Mouse (Mus musculus): Measurements from ENCODE around the gene Per1.

Per1 gene

DNA sequence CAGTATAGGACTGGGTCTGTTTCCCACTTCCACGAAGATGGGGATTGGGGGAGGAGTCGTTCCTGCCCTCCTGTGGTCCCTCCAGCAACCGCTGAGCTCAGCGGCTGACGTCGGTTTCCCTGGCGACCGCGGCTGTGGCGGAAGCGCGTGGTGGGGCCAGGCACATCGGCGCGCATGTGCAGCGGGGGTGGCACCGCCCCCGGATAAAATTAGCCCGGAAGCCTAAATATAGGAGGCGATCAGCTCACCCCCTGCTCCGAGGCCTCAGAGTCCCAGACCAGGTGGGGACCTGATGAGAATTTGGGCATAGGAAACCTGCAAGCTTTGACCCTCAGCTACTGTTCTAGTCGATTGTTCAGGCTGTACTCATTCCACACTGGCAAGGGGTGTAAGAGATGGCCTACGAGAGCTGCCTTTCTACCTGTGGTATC lies 4.9 kb downstream of the Per1 start:
- DNase-seq = peak; percentile 88

DNA sequence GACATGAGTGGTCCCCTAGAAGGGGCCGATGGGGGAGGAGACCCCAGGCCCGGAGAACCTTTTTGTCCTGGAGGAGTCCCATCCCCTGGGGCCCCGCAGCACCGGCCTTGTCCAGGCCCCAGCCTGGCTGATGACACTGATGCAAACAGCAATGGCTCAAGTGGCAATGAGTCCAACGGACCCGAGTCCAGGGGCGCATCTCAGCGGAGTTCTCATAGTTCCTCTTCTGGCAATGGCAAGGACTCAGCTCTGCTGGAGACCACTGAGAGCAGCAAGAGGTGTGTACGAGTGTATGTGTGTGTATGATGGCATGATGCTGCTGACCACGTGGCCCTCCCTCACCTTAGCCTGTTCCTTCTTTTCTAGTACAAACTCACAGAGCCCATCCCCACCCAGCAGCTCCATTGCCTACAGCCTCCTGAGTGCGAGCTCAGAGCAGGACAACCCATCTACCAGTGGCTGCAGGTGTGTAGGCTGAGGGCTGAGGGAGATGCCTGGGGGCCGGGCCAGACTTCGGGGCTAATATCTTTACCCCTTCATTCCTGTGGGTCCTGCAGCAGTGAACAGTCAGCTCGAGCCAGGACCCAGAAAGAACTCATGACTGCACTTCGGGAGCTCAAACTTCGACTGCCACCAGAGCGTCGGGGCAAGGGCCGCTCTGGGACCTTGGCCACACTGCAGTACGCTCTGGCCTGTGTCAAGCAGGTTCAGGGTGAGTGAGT lies 5.8 kb downstream of the Per1 start:
- DNase-seq = peak; percentile 54

DNA sequence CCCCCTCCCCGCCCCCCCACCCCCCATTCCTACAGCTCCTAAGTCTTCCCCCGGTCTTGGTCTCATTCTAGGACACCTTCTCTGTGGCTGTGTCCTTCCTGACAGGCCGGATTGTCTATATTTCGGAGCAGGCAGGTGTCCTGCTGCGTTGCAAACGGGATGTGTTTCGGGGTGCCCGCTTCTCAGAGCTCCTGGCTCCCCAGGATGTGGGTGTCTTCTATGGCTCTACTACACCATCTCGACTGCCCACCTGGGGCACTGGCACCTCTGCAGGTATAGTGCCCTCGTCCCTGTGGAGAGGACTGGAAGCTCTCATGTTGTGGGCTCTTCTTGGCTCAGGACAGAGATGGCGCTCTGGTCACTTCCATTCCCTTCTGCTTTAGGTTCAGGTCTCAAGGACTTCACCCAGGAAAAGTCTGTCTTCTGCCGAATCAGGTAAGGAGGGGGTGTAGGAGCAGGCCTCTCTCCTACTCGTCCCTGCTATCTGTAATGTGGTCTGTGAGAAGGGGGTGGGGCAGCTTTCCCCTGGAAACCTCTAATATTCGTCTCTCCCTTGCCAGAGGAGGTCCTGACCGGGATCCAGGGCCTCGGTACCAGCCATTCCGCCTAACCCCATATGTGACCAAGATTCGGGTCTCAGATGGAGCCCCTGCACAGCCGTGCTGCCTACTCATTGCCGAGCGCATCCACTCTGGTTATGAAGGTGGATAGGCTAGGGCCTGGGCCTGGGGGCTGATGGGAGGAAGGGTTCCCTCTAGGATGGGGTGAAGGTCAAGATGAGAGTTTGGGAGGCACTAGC lies 6.8 kb downstream of the Per1 start:
- DNase-seq = peak; percentile 35

DNA sequence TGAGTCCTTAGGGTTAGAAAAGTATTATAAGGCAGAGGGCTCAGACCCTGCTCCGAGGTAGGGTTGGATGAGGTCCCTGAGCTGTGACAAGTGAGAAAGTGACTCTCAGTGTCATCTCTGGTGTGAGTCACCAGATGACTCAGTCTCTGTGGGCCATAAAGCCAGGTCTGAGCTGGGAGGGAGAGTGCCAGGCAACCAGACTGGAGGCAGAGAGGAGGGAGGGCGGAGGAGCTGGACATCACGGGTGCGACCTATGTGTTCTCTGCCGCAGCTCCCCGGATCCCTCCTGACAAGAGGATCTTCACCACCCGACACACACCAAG lies 7.3 kb downstream of the Per1 start:
- peak; percentile 44 for DNase-seq

DNA sequence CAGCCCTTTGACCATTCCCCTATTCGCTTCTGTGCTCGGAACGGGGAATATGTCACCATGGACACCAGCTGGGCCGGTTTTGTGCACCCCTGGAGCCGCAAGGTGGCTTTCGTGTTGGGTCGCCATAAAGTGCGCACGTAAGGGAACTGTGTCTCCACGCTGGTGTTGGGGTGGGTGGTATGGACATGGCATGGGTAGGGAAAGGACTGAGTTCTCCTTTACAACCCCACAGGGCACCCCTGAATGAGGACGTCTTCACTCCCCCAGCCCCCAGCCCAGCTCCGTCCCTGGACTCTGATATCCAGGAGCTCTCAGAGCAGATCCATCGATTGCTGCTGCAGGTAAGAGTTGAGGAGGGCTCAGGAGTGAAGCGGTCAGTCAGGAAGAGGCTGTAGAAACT lies 8.1 kb downstream of the Per1 start:
- DNase-seq = peak; percentile 28

DNA sequence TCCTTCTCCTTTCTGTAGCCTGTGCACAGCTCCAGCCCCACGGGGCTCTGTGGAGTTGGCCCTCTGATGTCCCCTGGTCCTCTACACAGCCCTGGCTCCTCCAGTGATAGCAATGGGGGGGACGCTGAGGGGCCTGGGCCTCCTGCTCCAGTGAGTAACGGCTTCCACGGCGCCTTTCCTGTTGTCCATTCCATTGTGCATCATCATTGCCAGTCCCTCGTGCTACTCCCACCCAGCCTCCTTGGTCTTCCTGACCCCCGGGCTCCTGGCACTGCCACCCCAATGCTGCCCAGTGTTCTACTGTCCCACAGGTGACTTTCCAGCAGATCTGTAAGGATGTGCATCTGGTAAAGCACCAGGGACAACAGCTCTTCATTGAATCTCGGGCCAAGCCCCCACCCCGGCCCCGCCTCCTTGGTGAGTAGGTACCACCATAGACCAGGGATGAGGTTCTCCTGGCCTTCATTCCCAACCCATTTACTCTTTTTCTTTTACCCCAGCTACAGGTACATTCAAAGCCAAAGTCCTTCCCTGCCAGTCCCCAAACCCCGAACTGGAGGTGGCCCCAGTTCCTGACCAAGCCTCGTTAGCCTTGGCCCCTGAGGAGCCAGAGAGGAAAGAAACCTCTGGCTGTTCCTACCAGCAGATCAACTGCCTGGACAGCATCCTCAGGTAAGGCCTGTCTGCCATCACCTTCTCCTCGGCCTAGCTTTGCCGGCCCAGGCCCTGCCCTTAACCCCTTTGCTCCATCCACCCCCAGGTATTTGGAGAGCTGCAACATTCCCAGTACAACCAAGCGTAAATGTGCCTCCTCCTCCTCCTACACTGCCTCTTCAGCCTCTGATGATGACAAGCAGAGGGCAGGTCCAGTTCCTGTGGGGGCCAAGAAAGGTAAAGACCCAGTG lies 8.8 kb downstream of the Per1 start:
- DNase-seq = peak; percentile 30

DNA sequence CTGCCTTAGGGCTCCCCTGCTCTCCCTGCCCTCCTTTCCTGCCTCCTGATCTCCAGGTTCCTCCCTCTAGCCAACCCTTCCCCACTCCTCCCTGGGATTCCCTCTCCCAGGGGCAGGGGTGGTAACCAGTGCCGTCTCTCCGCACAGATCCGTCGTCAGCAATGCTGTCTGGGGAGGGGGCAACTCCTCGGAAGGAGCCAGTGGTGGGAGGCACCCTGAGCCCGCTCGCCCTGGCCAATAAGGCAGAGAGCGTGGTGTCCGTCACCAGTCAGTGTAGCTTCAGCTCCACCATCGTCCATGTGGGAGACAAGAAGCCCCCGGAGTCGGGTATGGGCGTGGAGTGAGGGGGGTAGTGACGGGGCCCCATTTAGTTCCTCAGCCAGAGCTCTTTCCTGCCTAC lies 9.5 kb downstream of the Per1 start:
- peak; percentile 28 for DNase-seq

DNA sequence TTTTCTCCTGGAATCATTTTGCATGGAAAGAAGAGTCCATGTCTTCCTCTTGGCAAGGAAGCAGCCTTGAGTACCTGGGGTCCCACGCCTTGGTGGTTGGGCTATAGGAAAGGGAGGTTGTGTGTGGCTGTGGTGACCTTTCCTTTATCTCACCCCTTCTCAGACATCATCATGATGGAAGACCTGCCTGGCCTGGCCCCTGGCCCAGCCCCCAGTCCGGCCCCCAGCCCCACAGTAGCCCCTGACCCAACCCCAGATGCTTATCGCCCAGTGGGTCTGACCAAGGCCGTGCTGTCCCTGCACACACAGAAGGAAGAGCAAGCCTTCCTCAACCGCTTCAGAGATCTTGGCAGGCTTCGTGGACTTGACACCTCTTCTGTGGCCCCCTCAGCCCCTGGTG lies 10.2 kb downstream of the Per1 start:
- peak; percentile 13 for DNase-seq

DNA sequence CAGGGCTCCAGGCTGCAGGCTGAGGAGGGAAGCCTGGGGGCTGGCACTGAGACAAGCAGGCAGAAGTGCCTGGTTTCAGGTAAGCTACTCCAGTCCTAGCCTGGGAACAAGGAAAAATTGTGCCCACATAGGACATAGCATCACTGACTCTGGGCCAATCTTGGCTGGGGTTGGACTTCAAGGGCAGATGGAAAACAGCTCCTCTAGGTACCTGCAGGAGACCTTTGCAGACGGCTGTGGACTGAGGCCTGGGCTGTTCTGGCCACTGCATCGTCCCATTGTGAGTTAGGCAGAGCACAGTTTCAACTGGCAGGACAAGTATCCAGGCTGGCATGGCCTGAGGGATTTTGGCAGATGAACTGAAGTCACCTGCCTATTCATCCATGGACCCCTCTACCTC lies 10.8 kb downstream of the Per1 start:
- peak; percentile 13 for DNase-seq

DNA sequence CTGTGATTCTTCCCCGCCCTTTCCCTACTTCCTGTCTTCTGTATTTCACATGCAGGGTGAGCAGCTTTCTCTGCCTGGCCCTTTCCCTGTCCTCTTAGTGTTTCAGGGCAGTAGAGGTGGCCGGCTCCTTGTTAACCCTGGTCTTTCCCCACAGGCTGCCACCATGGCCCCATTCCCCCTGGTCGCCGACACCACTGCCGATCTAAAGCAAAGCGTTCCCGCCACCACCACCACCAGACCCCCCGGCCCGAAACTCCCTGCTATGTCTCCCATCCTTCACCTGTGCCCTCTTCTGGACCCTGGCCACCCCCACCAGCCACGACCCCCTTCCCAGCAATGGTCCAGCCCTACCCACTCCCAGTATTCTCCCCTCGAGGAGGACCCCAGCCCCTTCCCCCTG lies 11.3 kb downstream of the Per1 start:
- peak; percentile 19 for DNase-seq

DNA sequence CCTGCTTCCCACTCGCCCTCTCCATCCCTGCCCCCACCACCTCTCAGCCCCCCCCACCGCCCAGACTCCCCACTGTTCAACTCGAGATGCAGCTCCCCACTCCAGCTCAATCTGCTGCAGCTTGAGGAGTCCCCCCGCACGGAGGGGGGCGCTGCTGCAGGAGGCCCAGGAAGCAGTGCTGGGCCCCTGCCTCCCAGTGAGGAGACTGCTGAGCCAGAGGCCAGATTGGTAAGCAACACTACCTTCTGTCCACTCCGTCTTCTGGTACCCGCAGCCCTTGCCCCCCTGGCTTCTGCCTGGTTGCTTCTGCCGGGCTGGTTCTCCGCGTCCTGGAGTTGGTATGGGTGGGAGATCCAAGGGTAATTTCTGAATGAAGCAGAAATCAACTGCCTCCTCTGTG lies 11.8 kb downstream of the Per1 start:
- no peak for DNase-seq

DNA sequence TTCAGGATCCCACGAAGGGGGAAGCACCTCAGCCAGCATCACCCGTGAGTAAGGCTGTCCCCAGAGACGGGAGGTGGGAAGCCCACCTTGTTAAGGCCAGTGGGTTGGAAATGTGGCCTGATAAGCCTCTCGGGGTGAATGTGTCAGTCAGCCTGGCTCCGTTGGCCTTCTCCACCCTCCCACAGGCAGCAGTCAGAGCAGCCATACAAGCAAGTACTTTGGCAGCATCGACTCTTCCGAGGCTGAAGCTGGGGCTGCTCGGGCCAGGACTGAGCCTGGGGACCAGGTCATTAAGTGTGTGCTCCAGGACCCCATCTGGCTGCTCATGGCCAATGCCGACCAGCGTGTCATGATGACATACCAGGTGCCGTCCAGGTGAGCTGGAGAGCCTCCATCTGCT lies 12.7 kb downstream of the Per1 start:
- peak; percentile 16 for DNase-seq

DNA sequence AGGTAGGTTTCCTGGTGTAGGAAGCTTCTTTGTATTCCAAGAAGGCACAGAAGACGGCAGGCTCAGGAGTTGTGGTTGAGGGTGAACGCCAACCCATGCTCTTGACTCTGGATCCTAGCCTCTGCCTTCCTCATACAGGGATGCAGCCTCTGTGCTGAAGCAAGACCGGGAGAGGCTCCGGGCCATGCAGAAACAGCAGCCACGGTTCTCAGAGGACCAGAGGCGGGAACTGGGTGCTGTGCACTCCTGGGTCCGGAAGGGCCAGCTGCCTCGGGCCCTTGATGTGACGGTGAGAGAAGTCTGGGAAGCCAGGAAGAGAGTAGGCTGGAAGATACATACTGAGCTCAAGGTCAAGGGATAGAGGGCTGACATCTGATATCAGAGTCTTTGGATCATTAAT lies 13.2 kb downstream of the Per1 start:
- DNase-seq = peak; percentile 11

DNA sequence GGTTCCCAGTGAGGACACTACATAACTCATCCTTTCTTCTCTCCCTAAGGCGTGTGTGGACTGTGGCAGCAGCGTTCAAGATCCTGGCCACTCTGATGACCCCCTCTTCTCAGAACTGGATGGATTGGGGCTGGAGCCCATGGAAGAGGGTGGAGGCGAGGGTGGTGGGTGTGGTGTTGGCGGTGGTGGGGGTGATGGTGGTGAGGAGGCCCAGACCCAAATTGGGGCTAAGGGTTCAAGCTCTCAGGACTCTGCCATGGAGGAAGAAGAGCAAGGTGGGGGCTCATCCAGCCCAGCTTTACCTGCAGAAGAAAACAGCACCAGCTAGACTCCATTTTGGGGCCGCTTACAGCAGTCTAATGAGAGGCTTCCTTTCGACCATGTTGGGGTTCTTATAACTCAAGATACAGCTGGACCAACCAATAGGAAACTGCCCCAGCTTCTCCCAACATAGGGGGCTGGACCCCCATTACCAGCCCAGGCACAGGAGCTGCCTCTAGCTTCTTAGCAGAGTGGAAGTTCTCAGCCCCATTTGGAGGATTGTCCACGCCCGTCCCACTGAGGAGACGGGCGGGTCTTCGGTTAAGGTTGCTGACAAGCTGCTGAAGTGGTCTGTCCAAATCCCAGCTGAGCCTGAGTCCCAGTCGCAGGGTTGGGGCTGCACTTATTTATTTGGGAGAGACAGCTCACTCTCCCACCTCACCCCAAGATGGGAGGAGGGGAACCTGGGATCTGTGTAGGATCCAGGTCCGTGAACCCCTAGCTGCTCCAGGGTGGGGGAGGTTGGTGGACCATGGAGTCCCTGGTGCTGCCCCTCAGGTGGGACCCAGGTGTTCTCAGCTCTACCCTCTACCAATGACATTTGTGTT lies 14.2 kb downstream of the Per1 start:
- DNase-seq = peak; percentile 27

DNA sequence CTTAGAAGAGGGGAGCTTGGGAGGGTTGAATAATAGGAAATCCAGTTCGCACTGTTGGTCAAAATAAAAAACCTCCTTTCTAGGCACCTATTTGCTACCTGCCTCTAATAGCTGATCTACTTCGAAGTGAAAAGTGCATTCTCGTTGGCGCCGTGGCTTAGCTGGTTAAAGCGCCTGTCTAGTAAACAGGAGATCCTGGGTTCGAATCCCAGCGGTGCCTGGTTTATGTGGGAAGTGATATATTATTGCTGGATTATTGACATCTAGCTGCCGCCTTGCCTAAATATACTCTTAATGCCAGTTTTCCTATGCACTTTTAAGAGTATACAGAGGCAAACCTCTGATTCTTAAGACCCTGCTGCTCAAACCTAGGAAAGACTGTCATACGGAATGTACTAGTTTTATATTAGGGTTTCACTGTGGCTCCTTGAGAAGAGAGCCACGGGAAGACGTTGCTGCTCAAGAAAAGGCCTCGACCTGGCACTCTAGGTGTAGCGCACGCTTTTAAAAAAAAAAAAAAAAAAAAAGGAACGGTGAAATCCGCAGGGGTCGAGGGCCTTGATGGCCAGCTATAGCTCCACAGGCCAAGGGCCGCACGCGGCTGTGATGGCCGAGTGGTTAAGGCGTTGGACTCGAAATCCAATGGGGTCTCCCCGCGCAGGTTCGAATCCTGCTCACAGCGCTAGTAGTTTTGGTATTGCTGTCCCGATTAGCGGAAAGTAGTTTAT lies 15.5 kb downstream of the Per1 start:
- DNase-seq = peak; percentile 88

DNA sequence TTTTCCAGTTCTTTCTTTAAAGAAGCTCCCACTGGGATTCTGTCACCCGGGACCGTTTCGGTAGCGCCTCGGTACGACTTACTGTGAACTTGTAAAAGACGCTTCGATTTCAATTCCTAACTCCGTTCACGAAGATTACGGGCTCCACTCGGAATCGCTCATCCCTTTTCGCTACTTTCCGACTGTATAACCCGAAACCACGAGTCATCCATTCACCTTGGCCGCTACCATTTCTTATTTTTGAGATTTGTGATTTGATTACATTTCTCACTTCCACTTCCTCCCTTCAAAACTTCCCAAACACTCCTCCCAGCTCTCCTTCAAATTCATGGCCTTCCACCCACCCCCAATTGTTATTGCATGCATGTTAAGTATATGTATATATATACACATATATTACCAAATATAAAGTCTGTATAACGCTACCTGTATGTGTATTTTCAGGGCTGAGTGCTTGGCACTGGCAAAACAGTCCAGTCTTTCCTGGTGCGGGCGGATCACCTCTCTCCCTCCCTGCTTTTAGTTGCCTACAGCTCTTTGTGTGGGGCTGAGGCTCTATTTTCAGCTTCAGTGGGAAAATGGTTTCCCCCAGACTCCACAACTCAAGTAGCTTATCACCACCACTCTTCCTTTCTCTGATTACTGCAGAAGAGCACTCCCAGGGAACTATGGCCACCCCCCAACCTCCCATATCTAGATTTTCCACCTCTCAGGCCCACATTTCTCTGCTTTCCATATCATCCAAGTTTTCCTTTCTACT lies 16.2 kb downstream of the Per1 start:
- no peak for DNase-seq

DNA sequence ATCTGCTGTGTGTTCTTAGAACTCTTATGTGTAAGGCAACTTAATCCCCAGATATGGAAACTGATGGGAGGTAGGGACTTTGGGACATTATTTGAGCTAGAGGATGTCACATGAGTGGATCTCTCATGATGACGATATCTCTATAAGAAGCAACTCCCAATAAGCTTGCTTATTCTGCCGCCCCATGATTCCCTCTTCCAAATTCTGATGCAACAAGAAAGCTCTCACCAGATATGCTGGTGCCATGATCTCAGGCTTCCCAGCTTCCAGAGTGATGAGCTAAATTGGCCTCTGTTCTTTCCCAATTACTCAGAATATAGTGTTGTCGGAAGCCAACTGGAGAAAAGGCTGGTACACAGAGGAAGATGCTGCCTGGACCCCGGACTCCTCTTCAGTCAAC lies 16.8 kb downstream of the Per1 start:
- no peak for DNase-seq

DNA sequence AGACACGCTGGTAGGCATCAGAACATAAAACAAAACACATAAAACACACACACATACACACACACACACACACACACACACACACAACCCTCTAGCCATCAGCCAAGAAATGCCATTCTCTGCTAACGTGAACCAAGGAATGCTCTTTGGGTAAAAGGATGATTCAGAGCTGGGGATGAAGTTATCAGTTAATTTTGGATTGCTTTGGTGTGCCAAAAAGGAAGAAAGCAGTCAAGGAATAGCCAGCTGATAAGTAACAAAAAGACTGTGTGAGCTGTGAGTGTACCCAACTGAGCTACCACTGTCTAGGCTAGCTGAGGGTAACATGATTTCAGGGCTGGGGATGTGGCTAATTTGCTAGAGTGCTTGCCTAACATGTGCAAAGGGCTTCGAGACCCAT lies 19.0 kb downstream of the Per1 start:
- DNase-seq = no peak

DNA sequence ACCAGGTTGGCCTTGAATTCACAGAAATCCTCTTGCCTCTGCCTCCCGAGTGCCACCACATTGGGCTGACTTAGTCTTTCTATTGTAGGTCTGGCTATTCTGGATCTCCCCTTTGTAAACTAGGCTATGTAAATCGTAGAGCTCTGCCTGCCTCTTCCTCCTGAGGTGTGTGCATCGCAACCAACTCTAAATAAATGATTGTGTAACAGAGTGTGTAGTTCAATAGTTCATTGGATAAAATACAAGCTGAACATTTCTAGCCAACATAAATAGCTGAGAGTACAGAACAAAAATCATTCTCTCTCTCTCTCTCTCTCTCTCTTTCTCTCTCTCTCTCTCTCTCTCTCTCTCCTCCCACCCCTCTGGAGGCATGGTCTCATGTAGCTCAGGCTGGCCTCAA lies 19.6 kb downstream of the Per1 start:
- DNase-seq = no peak

DNA sequence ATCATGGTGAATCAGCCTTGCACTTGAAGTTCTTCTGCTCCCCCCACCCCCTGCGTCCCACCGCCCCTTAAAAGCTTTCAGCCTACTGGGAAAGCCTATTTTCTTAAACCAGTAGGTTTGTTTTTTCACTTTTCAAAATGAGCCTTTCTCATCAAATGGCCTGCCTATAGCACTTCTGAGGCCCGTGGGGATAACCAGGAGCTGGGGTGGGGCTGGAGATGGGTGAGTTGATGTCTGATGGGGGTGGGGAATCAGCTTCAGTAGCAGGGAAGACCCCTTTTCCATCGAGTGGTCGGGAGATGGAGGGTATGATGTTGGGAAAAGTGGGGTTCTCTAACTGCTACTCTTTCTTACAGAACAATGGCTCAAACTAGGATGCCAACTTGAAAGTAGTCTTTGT lies 21.8 kb downstream of the Per1 start:
- no peak for DNase-seq
